Mouse (Mus musculus): ENCODE results near the gene Kbtbd8. TPM values are rescaled to one million over a fixed set of nuclear protein-coding genes. Genes with fewer than 3 reads are reported as not detected.

Gene Kbtbd8
- polyA plus RNA-seq (2015; fragmentation: Nextera tagmentation; extraction: Ambion mirVana) = 0.99 and 1.0 TPM in 2 replicates

GRCm38 (mm10) chr6:95116946-95117345 is at the start of gene Kbtbd8:
Kbtbd8 (plus strand) TSS chr6:95117240.

Other genes with a start within 250 kb of the Kbtbd8 start
- gene Gm10234, start 204.9 kb downstream of the Kbtbd8 start, polyA plus RNA-seq (2015; fragmentation: Nextera tagmentation; extraction: Ambion mirVana) = not detected in 2 replicates

Measured in urinary bladder, postnatal 0 days (tissue).